Mouse (Mus musculus) small intestine, adult 2 months (tissue): ENCODE measurements around the gene Polr2h. TPM values are rescaled to one million over a fixed set of nuclear protein-coding genes. Genes with fewer than 3 reads are reported as not detected.

Experiments used
- H3K27ac ChIP-seq: fragments of 200-500 bp; 2 replicates; pipeline ENCODE4 v1.5.1; 2012; ENCODE audit warnings: low read depth, low read length, control low read depth, inconsistent platforms; ENCODE audit not compliant: insufficient read depth
- H3K27me3 ChIP-seq: fragments of 200-500 bp; 2 replicates; pipeline ENCODE4 v1.6.1; 2012; ENCODE audit warnings: mild to moderate bottlenecking, moderate library complexity, low read length, inconsistent platforms; ENCODE audit not compliant: control insufficient read depth, insufficient read depth
- H3K36me3 ChIP-seq: fragments of 200-500 bp; 2 replicates; pipeline ENCODE4 v1.6.1; 2012; ENCODE audit warnings: mild to moderate bottlenecking, low read length, control low read depth, inconsistent platforms; ENCODE audit not compliant: control insufficient read depth, insufficient read depth
- H3K4me1 ChIP-seq: fragments of 200-500 bp; 2 replicates; pipeline ENCODE4 v1.6.1; 2012; ENCODE audit warnings: low read length, inconsistent platforms, mixed read lengths; ENCODE audit not compliant: control insufficient read depth, insufficient read depth, insufficient read length
- H3K4me3 ChIP-seq: fragments of 200-500 bp; 2 replicates; pipeline ENCODE4 v1.5.1; 2012; ENCODE audit warnings: low read depth, mild to moderate bottlenecking, control low read depth, inconsistent platforms, low read length, moderate library complexity
- CTCF ChIP-seq: fragments of 200-500 bp; IDR thresholded peaks from 2 replicates; pipeline ENCODE4 v1.5.1; 2012; ENCODE audit warnings: low read depth, mild to moderate bottlenecking, control low read depth, inconsistent platforms, low read length, moderate library complexity, mixed read lengths; ENCODE audit not compliant: insufficient replicate concordance, insufficient read length; ENCODE audit errors: extremely low read depth
- POLR2A ChIP-seq: fragments of 200-500 bp; IDR thresholded peaks from 2 replicates; pipeline ENCODE4 v1.6.1; 2012; ENCODE audit warnings: low read depth, mild to moderate bottlenecking, control low read depth, inconsistent platforms, low read length, moderate library complexity
- WGBS: fragments of 180-500 bp; shearing (Covaris S2); methylation state at CpG from one replicate; pipeline ENCODE4 v1.1.7; 2018; 5-methylcytosine and 5-hydroxymethylcytosine counted together
- polyA plus RNA-seq: library from polyadenylated mRNA; depleted of rRNA; stranded (reverse); fragments of >200 nt; gene quantifications from 2 replicates; pipeline ENCODE4 v1.2.3, GENCODE M21; 2012

The Polr2h gene
- polyA plus RNA-seq, 1 experiment = 10.6 TPM

DNA sequence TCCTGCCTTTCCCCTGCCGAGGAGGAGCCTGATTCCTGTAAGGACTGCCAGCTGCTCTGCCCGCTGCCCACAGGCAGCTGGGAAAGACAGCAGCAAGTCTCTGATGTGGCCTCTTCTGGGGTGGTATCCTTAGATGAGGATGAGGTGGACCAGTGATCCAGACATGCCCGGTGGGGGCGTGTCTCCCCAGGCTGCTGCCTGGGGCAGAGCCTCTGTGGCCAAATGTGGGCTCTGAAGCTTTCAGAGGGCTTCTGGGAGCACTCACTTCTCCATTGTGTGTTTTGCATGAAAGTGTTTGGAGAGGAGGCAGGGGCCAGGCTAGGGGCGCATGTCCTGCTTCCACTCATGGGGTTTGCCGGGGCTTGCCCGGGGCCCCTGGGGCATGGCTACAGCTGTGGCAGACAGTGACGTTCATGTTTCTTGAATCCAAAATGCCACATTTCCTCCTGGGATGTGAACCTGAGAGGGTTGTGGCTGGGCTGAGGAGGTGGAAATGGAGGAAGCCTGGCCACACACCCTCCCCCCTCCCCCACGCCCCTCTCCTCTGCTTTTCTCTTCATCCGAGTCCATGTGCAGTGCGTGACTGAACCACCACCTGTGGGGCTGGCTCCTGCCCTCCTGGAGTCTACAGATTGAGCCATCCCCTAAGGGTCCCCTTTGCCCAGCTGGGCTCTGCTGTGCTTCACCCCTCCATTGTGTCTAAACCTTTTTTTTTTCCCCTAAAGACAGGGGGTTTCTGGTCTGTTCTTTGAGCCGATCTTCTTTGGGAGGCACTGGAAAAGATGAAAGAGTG is 15.5 kb upstream of the Polr2h start:
- H3K27me3 ChIP-seq = no peaks in the 10 kb centered on the region; the same call in 1 of the 2 replicates
- H3K36me3 ChIP-seq = peaks cover 21% of the 10 kb centered on the region
- H3K4me3 ChIP-seq = no peak overlapping the region
- H3K27ac ChIP-seq = no peak overlapping the region
- 70% methylated on average over 12 of the region's 12 CpGs for WGBS
- H3K4me1 ChIP-seq = no peaks in the 10 kb centered on the region
- no peak for TF ChIP-seq POLR2A
- no peak for TF ChIP-seq CTCF

GRCm38 (mm10) chr16:20702522-20702893 is 15.0 kb upstream of the Polr2h start:
- peaks cover 27% of the 10 kb centered on the region for H3K36me3 ChIP-seq
- H3K27me3 ChIP-seq = no peaks in the 10 kb centered on the region
- TF ChIP-seq CTCF (peak; percentile 63; the same call in 1 of the 2 replicates), POLR2A (no peak)
- 32% methylated on average over 8 of the region's 8 CpGs for WGBS
- no peaks in the 10 kb centered on the region for H3K4me1 ChIP-seq
- no peak overlapping the region for H3K27ac ChIP-seq
- H3K4me3 ChIP-seq = no peak overlapping the region

- WGBS = 94% methylated on average over 10 of the region's 10 CpGs
- Histone ChIP-seq H3K36me3 (peaks cover 32% of the 10 kb centered on the region), H3K4me1 (no peaks in the 10 kb centered on the region), H3K27ac (no peak overlapping the region), H3K4me3 (no peak overlapping the region), H3K27me3 (no peaks in the 10 kb centered on the region)
- TF ChIP-seq POLR2A = no peak
- no peak for TF ChIP-seq CTCF
Measured at GRCm38 (mm10) chr16:20703071-20703470, 14.4 kb upstream of the Polr2h start.

- H3K36me3 ChIP-seq = peaks cover 40% of the 10 kb centered on the region
- H3K27me3 ChIP-seq = no peaks in the 10 kb centered on the region
- no peak overlapping the region for H3K4me3 ChIP-seq
- no peak overlapping the region for H3K27ac ChIP-seq
- WGBS = 84% methylated on average over 6 of the region's 6 CpGs
- no peak for TF ChIP-seq POLR2A
- TF ChIP-seq CTCF = no peak
- H3K4me1 ChIP-seq = no peaks in the 10 kb centered on the region
Measured at GRCm38 (mm10) chr16:20703699-20704400, 13.6 kb upstream of the Polr2h start.

GRCm38 (mm10) chr16:20705786-20706185 is 11.7 kb upstream of the Polr2h start:
- no peaks in the 10 kb centered on the region; the same call in 1 of the 2 replicates for H3K4me1 ChIP-seq
- WGBS = 88% methylated on average over 3 of the region's 3 CpGs
- peaks cover 54% of the 10 kb centered on the region for H3K36me3 ChIP-seq
- no peaks in the 10 kb centered on the region for H3K27me3 ChIP-seq
- no peak overlapping the region for H3K27ac ChIP-seq
- H3K4me3 ChIP-seq = no peak overlapping the region
- no peak for TF ChIP-seq POLR2A
- TF ChIP-seq CTCF = no peak

DNA sequence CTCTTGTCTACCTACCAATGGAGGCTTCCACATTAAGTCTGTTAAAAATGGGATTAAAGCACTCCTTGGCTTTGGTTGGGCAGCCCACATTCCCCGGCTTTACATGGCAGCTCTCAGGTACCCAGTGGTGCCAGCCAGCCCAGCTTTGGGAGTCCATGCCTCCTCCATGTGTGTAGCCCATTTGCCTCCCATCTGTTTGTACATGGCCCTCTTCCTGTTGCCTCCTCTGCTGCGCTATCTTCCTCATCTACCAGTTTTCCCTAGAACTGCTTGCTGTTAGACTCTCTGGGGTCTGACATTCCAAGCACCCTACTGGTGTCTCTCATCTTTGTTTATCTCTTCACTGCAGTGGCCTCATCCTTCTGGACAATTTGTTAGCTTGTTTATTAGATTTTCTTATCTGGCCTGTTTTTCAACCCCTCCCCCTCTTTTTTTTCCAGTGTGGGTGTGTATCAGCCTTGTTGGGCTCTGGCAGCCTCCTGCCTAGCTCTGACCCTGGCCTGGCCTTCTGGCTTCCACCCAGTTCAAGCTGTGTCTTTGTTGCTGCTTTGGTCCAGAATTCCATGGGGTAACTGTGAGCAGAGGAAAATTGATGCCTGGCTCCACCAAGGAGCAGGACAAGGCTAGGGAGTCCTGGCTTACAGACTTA is 10.9 kb upstream of the Polr2h start:
- Histone ChIP-seq H3K36me3 (peaks cover 60% of the 10 kb centered on the region), H3K27ac (no peak overlapping the region), H3K27me3 (no peaks in the 10 kb centered on the region), H3K4me1 (no peaks in the 10 kb centered on the region; the same call in 1 of the 2 replicates), H3K4me3 (no peak overlapping the region)
- WGBS = 89% methylated on average over 2 of the region's 2 CpGs
- TF ChIP-seq POLR2A = no peak
- TF ChIP-seq CTCF = no peak
